Mouse (Mus musculus) regulatory T cell (primary cell): ENCODE measurements at regions not wholly inside any gene's neighbourhood (a gene's known extent, or its start where the extent isn't known, plus 50 kb on each side); places are given as distances from the start of the nearest gene placed in this dataset.

Experiments used
- in situ Hi-C: fragments of 300-600 bp; cut with MboI, MseI; formaldehyde crosslinking; loops from one replicate; pipeline ENCODE4 v1.15.1; 2025; ENCODE audit warnings: high pct_unique_total_duplicates

DNA sequence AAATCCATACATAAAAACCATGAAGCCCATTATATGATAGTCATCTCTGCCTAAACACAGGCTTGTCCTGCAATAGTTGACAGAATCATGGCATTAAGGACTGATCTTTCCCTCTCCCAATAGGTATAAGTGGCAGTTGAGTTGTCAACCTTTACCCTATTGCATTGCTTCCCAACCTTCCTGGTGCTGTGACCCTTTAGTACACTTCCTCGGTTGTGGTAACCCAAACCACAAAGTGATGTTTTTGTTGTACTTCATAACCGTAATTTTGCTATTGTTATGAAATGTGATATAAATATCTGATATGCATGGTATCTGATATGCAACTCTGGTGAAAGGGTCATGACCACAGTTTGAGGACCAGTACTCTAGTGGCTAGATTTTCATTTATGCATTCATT lies 61.4 kb downstream of the Gm4340 start:
- in situ Hi-C loops = loop anchor here (10.0 kb wide), 1 partner anchor 1030 kb away; no protein-coding TSS in a partner anchor

DNA sequence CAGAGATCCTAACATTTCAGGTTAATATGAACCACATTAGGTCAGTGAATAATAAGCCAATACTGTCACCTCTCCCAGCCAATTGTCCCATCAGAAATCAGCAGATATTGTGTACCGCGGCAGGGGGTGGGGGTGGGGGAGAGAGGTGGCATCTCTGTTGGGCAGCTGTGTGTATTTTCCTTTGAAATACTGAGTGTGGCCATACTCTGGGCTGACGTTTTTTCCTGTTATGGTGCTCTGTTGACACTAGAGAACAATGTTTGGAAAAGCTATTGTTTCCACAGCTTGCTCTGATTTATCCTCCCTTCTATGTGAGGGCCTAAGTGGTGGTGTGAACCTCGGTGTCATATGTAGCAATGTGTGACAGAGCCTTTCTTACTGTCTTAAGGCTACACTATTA lies 81.0 kb downstream of the Gm4340 start:
- in situ Hi-C loops = no loop called here

- in situ Hi-C loops = no loop called here
Observed at GRCm38 (mm10) chr10:104299146-104299545, 105.3 kb downstream of the Gm4340 start.
